Mouse (Mus musculus): Measurements from ENCODE around the gene Pla2r1. TPM values are rescaled to one million over a fixed set of nuclear protein-coding genes. Genes with fewer than 3 reads are reported as not detected.

Gene Pla2r1
- polyA plus RNA-seq, 1 experiment, result 0.84 TPM

DNA sequence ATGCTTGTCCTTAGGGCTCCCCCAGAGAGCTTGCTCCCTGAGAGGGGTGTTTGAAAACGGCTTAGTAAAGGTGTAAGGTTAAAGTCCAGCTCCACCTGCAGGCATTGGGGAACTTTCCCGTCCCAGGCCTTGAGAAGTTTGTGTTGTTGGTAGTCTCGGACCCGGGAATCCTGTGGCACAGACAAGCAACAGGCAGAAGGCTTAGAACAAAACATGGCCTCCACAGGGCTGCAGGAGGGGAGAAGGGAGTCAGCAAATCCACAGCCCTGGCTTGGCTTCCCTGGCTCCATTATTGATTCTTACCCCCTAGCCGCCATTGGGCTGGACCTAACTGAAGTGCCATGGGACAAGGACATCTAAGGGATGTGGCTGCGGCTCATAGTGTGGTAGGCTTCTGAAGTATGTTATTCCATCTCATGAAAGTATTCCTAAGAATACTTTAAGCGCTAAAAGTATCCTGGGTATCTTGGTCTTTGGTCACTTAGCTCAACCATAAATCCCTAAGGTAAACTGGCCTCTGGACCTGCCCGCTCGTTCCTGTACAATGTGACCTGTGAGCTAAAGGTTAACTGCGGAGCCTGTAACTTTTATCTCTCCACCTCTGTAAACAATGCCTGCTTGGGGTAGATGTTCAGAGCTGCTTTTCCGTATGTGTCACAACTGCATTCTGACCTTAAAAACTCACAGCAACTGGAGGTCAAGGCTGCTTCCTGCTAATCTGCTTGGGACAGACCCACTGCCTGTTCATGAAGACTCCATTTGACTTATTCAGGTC is 142.9 kb downstream of the Pla2r1 start:
- Histone ChIP-seq H3K4me1 (ENCODE audit: control insufficient read depth, insufficient read depth, low read length) (peaks cover 9% of the 10 kb centered on the region), H3K9ac (ENCODE audit: low read depth, poor library complexity, severe bottlenecking) (0 out of 2 replicates have a peak overlapping the region, but pooled peaks have one; percentile 7), H3K9me3 (replicated peaks; ENCODE audit: control insufficient read depth, insufficient read depth, low read length, poor library complexity, severe bottlenecking) (no peaks in the 10 kb centered on the region), H3K27ac (ENCODE audit: insufficient read depth, low read length) (peak overlapping the region; percentile 91), H3K4me3 (ENCODE audit: low read depth, low read length) (peak overlapping the region; percentile 14; the same call in 1 of the 2 replicates), H3K36me3 (ENCODE audit: control insufficient read depth, insufficient read depth, low read length, poor library complexity, severe bottlenecking) (no peaks in the 10 kb centered on the region), H3K27me3 (ENCODE audit: control insufficient read depth, insufficient read depth, low read length, poor library complexity, severe bottlenecking) (no peaks in the 10 kb centered on the region)
- no peak for TF ChIP-seq EP300 (IDR thresholded peaks at IDR 0.05; ENCODE audit: insufficient read depth, low read depth, low read length)
- no peak for TF ChIP-seq CTCF (IDR thresholded peaks at IDR 0.05; ENCODE audit: low read depth, low read length)
- no peak for TF ChIP-seq POLR2A (IDR thresholded peaks at IDR 0.05; ENCODE audit: insufficient read depth, low read length)

DNA sequence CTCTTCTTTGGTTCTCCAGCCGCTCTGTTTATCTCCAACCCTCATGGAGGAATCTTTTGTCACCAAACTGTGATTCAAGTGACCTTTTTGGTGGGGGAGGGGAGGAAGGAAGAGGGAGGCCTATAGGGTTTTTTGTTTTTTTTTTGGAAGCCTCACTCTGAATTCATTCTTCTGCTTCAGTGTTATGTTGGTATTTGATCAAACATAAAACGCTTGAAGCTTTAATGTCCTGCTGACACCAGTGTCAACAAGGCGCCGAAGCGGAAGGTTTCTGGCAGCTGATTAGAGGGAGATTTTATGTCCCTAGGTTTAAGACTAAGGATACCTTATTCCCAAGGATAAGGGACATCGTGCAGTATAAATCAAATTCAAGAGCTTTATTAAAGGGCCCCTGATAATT is 143.9 kb downstream of the Pla2r1 start:
- Histone ChIP-seq H3K27ac (ENCODE audit: insufficient read depth, low read length) (no peak overlapping the region), H3K36me3 (ENCODE audit: control insufficient read depth, insufficient read depth, low read length, poor library complexity, severe bottlenecking) (no peaks in the 10 kb centered on the region), H3K4me3 (ENCODE audit: low read depth, low read length) (no peak overlapping the region), H3K27me3 (ENCODE audit: control insufficient read depth, insufficient read depth, low read length, poor library complexity, severe bottlenecking) (no peaks in the 10 kb centered on the region), H3K9me3 (replicated peaks; ENCODE audit: control insufficient read depth, insufficient read depth, low read length, poor library complexity, severe bottlenecking) (no peaks in the 10 kb centered on the region), H3K9ac (ENCODE audit: low read depth, poor library complexity, severe bottlenecking) (no peak overlapping the region), H3K4me1 (ENCODE audit: control insufficient read depth, insufficient read depth, low read length) (peaks cover 9% of the 10 kb centered on the region)
- TF ChIP-seq EP300 (IDR thresholded peaks at IDR 0.05; ENCODE audit: insufficient read depth, low read depth, low read length) (no peak), CTCF (IDR thresholded peaks at IDR 0.05; ENCODE audit: low read depth, low read length) (no peak), POLR2A (IDR thresholded peaks at IDR 0.05; ENCODE audit: insufficient read depth, low read length) (no peak)

DNA sequence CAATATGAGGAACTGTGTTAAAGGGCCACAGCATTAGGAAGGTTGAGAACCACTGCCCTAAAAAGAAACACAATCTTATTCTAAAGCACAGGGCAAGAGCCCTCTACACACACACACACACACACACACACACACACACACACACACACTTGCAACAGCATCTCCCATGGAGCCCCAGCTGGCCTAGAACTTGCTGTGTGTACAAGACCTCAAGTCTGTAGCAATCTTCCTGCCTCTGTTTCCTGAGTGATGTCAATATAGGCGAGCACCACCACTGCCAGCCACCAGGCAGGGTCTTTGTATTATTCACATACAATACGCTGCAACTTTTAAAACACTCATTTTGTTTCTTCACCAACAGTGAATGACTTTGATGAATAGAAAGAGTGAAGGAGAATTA is 145.7 kb downstream of the Pla2r1 start:
- Histone ChIP-seq H3K9me3 (replicated peaks; ENCODE audit: control insufficient read depth, insufficient read depth, low read length, poor library complexity, severe bottlenecking) (no peaks in the 10 kb centered on the region), H3K27ac (ENCODE audit: insufficient read depth, low read length) (no peak overlapping the region), H3K4me3 (ENCODE audit: low read depth, low read length) (no peak overlapping the region), H3K27me3 (ENCODE audit: control insufficient read depth, insufficient read depth, low read length, poor library complexity, severe bottlenecking) (no peaks in the 10 kb centered on the region), H3K9ac (ENCODE audit: low read depth, poor library complexity, severe bottlenecking) (no peak overlapping the region), H3K36me3 (ENCODE audit: control insufficient read depth, insufficient read depth, low read length, poor library complexity, severe bottlenecking) (no peaks in the 10 kb centered on the region), H3K4me1 (ENCODE audit: control insufficient read depth, insufficient read depth, low read length) (peaks cover 9% of the 10 kb centered on the region)
- no peak for TF ChIP-seq CTCF (IDR thresholded peaks at IDR 0.05; ENCODE audit: low read depth, low read length)
- no peak for TF ChIP-seq POLR2A (IDR thresholded peaks at IDR 0.05; ENCODE audit: insufficient read depth, low read length)
- no peak for TF ChIP-seq EP300 (IDR thresholded peaks at IDR 0.05; ENCODE audit: insufficient read depth, low read depth, low read length)

DNA sequence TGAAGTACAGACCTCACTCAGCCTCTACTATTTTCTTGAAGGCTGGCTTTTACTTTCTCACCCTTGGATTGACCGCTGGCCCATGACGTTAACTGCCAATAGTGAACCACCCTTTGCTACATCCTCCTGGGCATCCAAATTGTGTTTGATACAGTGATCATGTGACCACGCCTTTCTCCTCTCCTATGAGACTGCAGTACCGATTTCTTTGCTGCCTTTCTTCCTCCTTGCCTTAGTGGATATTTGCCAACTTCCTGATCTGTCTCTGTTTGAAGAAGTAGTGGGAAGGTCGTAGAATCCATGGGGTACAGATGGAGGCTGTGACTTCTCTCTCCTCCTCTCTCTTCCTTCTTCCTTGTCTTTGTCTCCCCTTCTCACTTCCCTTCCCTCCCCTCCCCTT is 147.7 kb downstream of the Pla2r1 start:
- peaks cover 7% of the 10 kb centered on the region for H3K4me1 ChIP-seq (ENCODE audit: control insufficient read depth, insufficient read depth, low read length)
- no peaks in the 10 kb centered on the region for H3K9me3 ChIP-seq (replicated peaks; ENCODE audit: control insufficient read depth, insufficient read depth, low read length, poor library complexity, severe bottlenecking)
- H3K4me3 ChIP-seq (ENCODE audit: low read depth, low read length), result no peak overlapping the region
- TF ChIP-seq EP300 (IDR thresholded peaks at IDR 0.05; ENCODE audit: insufficient read depth, low read depth, low read length), result no peak
- TF ChIP-seq CTCF (IDR thresholded peaks at IDR 0.05; ENCODE audit: low read depth, low read length), result no peak
- no peak overlapping the region for H3K27ac ChIP-seq (ENCODE audit: insufficient read depth, low read length)
- no peak overlapping the region for H3K9ac ChIP-seq (ENCODE audit: low read depth, poor library complexity, severe bottlenecking)
- H3K36me3 ChIP-seq (ENCODE audit: control insufficient read depth, insufficient read depth, low read length, poor library complexity, severe bottlenecking), result no peaks in the 10 kb centered on the region
- no peaks in the 10 kb centered on the region for H3K27me3 ChIP-seq (ENCODE audit: control insufficient read depth, insufficient read depth, low read length, poor library complexity, severe bottlenecking)

DNA sequence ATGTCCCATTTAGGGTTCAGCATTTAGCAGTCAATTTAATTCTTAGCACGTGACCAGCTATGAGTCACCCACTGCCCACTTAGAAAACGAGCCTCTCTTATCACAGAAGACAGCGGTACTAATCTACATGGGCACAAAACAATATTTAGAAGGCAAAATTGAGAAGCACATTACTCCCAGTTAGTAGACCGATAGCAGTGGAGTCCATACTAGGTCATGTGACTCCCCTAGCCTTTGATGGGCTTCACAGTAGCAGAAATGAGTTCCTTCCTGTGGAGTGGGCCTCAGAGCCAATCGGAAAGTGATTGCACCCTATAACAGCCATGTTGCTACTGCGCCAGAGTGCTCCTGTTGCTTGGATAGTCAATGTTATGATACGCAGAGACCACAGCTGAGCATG is 148.3 kb downstream of the Pla2r1 start:
- Histone ChIP-seq H3K4me1 (ENCODE audit: control insufficient read depth, insufficient read depth, low read length) (peaks cover 2% of the 10 kb centered on the region), H3K9ac (ENCODE audit: low read depth, poor library complexity, severe bottlenecking) (no peak overlapping the region), H3K9me3 (replicated peaks; ENCODE audit: control insufficient read depth, insufficient read depth, low read length, poor library complexity, severe bottlenecking) (no peaks in the 10 kb centered on the region), H3K27me3 (ENCODE audit: control insufficient read depth, insufficient read depth, low read length, poor library complexity, severe bottlenecking) (no peaks in the 10 kb centered on the region), H3K4me3 (ENCODE audit: low read depth, low read length) (no peak overlapping the region), H3K27ac (ENCODE audit: insufficient read depth, low read length) (no peak overlapping the region), H3K36me3 (ENCODE audit: control insufficient read depth, insufficient read depth, low read length, poor library complexity, severe bottlenecking) (no peaks in the 10 kb centered on the region)
- no peak for TF ChIP-seq POLR2A (IDR thresholded peaks at IDR 0.05; ENCODE audit: insufficient read depth, low read length)
- no peak for TF ChIP-seq EP300 (IDR thresholded peaks at IDR 0.05; ENCODE audit: insufficient read depth, low read depth, low read length)
- TF ChIP-seq CTCF (IDR thresholded peaks at IDR 0.05; ENCODE audit: low read depth, low read length), result no peak

DNA sequence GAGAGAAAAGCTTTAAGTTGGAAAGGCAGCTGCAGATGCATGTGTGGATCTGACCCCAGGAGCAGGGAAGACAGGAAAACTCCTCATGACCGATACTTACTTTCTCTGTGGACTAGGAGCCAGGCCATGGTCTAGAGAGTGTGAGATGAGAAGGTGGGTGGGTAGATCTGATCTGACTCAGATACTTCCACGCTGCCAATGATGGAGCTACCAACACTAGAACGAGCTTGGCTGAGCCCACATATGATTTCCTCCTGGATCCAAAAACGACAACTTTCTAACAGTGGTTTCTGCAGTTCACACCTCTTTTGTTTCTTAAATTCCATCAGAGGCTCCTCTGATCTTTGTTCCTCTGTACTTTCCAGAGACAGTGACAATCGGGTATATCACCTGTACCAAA is 151.4 kb downstream of the Pla2r1 start:
- Histone ChIP-seq H3K9me3 (replicated peaks; ENCODE audit: control insufficient read depth, insufficient read depth, low read length, poor library complexity, severe bottlenecking) (no peaks in the 10 kb centered on the region), H3K4me3 (ENCODE audit: low read depth, low read length) (no peak overlapping the region), H3K36me3 (ENCODE audit: control insufficient read depth, insufficient read depth, low read length, poor library complexity, severe bottlenecking) (no peaks in the 10 kb centered on the region), H3K27ac (ENCODE audit: insufficient read depth, low read length) (no peak overlapping the region), H3K9ac (ENCODE audit: low read depth, poor library complexity, severe bottlenecking) (no peak overlapping the region), H3K4me1 (ENCODE audit: control insufficient read depth, insufficient read depth, low read length) (no peaks in the 10 kb centered on the region), H3K27me3 (ENCODE audit: control insufficient read depth, insufficient read depth, low read length, poor library complexity, severe bottlenecking) (no peaks in the 10 kb centered on the region)
- TF ChIP-seq EP300 (IDR thresholded peaks at IDR 0.05; ENCODE audit: insufficient read depth, low read depth, low read length) (no peak), CTCF (IDR thresholded peaks at IDR 0.05; ENCODE audit: low read depth, low read length) (no peak), POLR2A (IDR thresholded peaks at IDR 0.05; ENCODE audit: insufficient read depth, low read length) (no peak)
